ENCODE assay signal across 14 mouse cellular contexts in genomic region chr17:28170460-28171305, GRCm38 (mm10). TPM values are rescaled to one million over a fixed set of nuclear protein-coding genes. Genes with fewer than 3 reads are reported as not detected.
DNase-seq lines count a peak whose midpoint lies in the region; ATAC-seq lines count a peak whose summit lies in the region.
"Had no signal": no experiment of that assay in that cellular context is flagged by ENCODE, and none has a peak within 500 bp of the region (broad histone marks: within the 10 kb centered on the region; RNA-seq: fewer than 3 reads in every experiment).

No protein-coding gene starts in this region.

- ATAC-seq in heart, embryonic 12.5 days (ENCODE audit: insufficient number of reproducible peaks, low FRiP score) = no peak
- no peak for ATAC-seq in limb, embryonic 13.5 days (ENCODE audit: low FRiP score, low read depth)

- H3K4me3 ChIP-seq in heart, embryonic 12.5 days = no peak overlapping the region
- no peak overlapping the region for H3K4me3 ChIP-seq in limb, embryonic 13.5 days
- no peak overlapping the region for H3K4me3 ChIP-seq in limb, embryonic 10.5 days
- H3K4me3 ChIP-seq: embryonic facial prominence, embryonic 12.5 days; heart, adult 2 months; hindbrain, embryonic 12.5 days; neural tube, embryonic 13.5 days had no signal

- no peaks in the 10 kb centered on the region for H3K9me3 ChIP-seq in heart, embryonic 12.5 days (replicated peaks)
- no peaks in the 10 kb centered on the region for H3K9me3 ChIP-seq in limb, embryonic 13.5 days
- no peaks in the 10 kb centered on the region for H3K9me3 ChIP-seq in limb, embryonic 10.5 days (replicated peaks)
- H3K9me3 ChIP-seq: embryonic facial prominence, embryonic 12.5 days; hindbrain, embryonic 12.5 days; neural tube, embryonic 13.5 days had no signal

- no peak overlapping the region for H3K4me2 ChIP-seq in heart, embryonic 12.5 days
- H3K4me2 ChIP-seq in limb, embryonic 13.5 days (replicated peaks) = no peak overlapping the region
- H3K4me2 ChIP-seq: embryonic facial prominence, embryonic 12.5 days; hindbrain, embryonic 12.5 days; neural tube, embryonic 13.5 days had no signal

- intact Hi-C loops in heart, postnatal 36 days (cut with DNase I) = no loop called here

- H3K36me3 ChIP-seq in heart, embryonic 12.5 days = no peaks in the 10 kb centered on the region
- peaks cover 55% of the 10 kb centered on the region for H3K36me3 ChIP-seq in limb, embryonic 13.5 days
- H3K36me3 ChIP-seq in limb, embryonic 10.5 days = peaks cover 82% of the 10 kb centered on the region

- 0 out of 2 replicates have a peak overlapping the region, but pooled peaks have one; percentile 3 for H3K27ac ChIP-seq in heart, embryonic 12.5 days (ENCODE audit: poor library complexity, severe bottlenecking)
- peak overlapping the region; percentile 22; the same call in 1 of the 2 replicates for H3K27ac ChIP-seq in limb, embryonic 13.5 days
- H3K27ac ChIP-seq in limb, embryonic 10.5 days = no peak overlapping the region
- H3K27ac ChIP-seq: heart, adult 2 months; hindbrain, embryonic 12.5 days; liver, embryonic 14.5 days; neural tube, embryonic 13.5 days had no signal

- DNase-seq in heart, postnatal 36 days = no peak
- no peak for DNase-seq in limb, embryonic 10.5 days (ENCODE audit: low spot score)
- peak; percentile 54 for DNase-seq in adrenal gland, postnatal 10 days
- DNase-seq in thymus, postnatal 10 days (ENCODE audit: low spot score in 2 of 2) = peak; percentile 57 to 61
- no peak for DNase-seq in spleen, postnatal 36 days (ENCODE audit: low spot score in 2 of 2)
- no peak for DNase-seq in embryo, embryonic 10 days (ENCODE audit: low spot score)
- DNase-seq: heart, adult 2 months had no signal

- peaks cover 23% of the 10 kb centered on the region for H3K27me3 ChIP-seq in heart, embryonic 12.5 days (replicated peaks)
- H3K27me3 ChIP-seq in limb, embryonic 13.5 days = no peaks in the 10 kb centered on the region
- H3K27me3 ChIP-seq in limb, embryonic 10.5 days (ENCODE audit: low read depth, poor library complexity, severe bottlenecking) = no peaks in the 10 kb centered on the region
- H3K27me3 ChIP-seq: embryonic facial prominence, embryonic 12.5 days; hindbrain, embryonic 12.5 days; neural tube, embryonic 13.5 days had no signal

- H3K9ac ChIP-seq in heart, embryonic 12.5 days = no peak overlapping the region
- no peak overlapping the region; the same call in 1 of the 2 replicates for H3K9ac ChIP-seq in limb, embryonic 13.5 days
- H3K9ac ChIP-seq: embryonic facial prominence, embryonic 12.5 days; hindbrain, embryonic 12.5 days; liver, embryonic 14.5 days; neural tube, embryonic 13.5 days had no signal

- peaks cover 30% of the 10 kb centered on the region for H3K4me1 ChIP-seq in heart, embryonic 12.5 days (replicated peaks)
- peaks cover 30% of the 10 kb centered on the region for H3K4me1 ChIP-seq in limb, embryonic 13.5 days
- H3K4me1 ChIP-seq in limb, embryonic 10.5 days = peaks cover 30% of the 10 kb centered on the region

- WGBS in heart, embryonic 12.5 days = 88% methylated on average over 6 of the region's 6 CpGs
- WGBS in limb, embryonic 13.5 days = 77% methylated on average over 6 of the region's 6 CpGs
- 89% methylated on average over 6 of the region's 6 CpGs for WGBS in limb, embryonic 10.5 days

RNA-seq across cellular contexts. Expression of gene Zfp523, which starts 6.2 kb away (rescaled TPM):
- polyA plus RNA-seq in heart, embryonic 12.5 days (2016; fragmentation: Nextera tagmentation; extraction: Ambion mirVana) = 26.8 and 27.1 TPM in 2 replicates
- total RNA-seq in heart, postnatal 36 days (2021) = 10 to 100 TPM; 14.3 to 16.0 TPM
- polyA plus RNA-seq in limb, embryonic 13.5 days (2015; fragmentation: Nextera tagmentation; extraction: Ambion mirVana) = 42.2 and 43.6 TPM in 2 replicates
- 33.6 and 40.2 TPM in 2 replicates for polyA plus RNA-seq in limb, embryonic 10.5 days (2016; fragmentation: Nextera tagmentation; extraction: Ambion mirVana)
- total RNA-seq in adrenal gland, postnatal 10 days (2021) = 10 to 100 TPM; 31.3 to 39.3 TPM

RNA-seq across cellular contexts. Expression of gene Scube3, which starts 28.7 kb away (rescaled TPM):
- polyA plus RNA-seq in heart, embryonic 12.5 days (2016; fragmentation: Nextera tagmentation; extraction: Ambion mirVana) = 1.1 and 1.2 TPM in 2 replicates
- total RNA-seq in heart, postnatal 36 days (2021) = under 1 TPM; 0.53 to 0.70 TPM
- 10.3 and 11.3 TPM in 2 replicates for polyA plus RNA-seq in limb, embryonic 13.5 days (2015; fragmentation: Nextera tagmentation; extraction: Ambion mirVana)
- 10.9 and 11.0 TPM in 2 replicates for polyA plus RNA-seq in limb, embryonic 10.5 days (2016; fragmentation: Nextera tagmentation; extraction: Ambion mirVana)
- total RNA-seq in adrenal gland, postnatal 10 days (2021) = 10 to 100 TPM; 14.4 to 15.2 TPM
- total RNA-seq: megakaryocyte-erythroid progenitor cell, adult 5-6 weeks had no signal

RNA-seq across cellular contexts. Expression of gene Def6, which starts 36.9 kb away (rescaled TPM):
- 3.3 and 4.9 TPM in 2 replicates for polyA plus RNA-seq in heart, embryonic 12.5 days (2016; fragmentation: Nextera tagmentation; extraction: Ambion mirVana)
- 1 to 10 TPM; 3.1 to 3.2 TPM for total RNA-seq in heart, postnatal 36 days (2021)
- 10.8 and 12.1 TPM in 2 replicates for polyA plus RNA-seq in limb, embryonic 13.5 days (2015; fragmentation: Nextera tagmentation; extraction: Ambion mirVana)
- polyA plus RNA-seq in limb, embryonic 10.5 days (2016; fragmentation: Nextera tagmentation; extraction: Ambion mirVana) = 6.8 and 11.1 TPM in 2 replicates
- 1 to 10 TPM; 4.7 to 6.7 TPM for total RNA-seq in adrenal gland, postnatal 10 days (2021)

Comparison
In these comparisons a context has a peak if more than half of its experiments do, and no peak if none do; other contexts are left out.
1. DNase-seq: peak in adrenal gland, postnatal 10 days (single experiment) and thymus, postnatal 10 days (2 of 2); none in heart, postnatal 36 days (0 of 2), limb, embryonic 10.5 days (single experiment), spleen, postnatal 36 days (0 of 2) and embryo, embryonic 10 days (single experiment).